16 mouse cellular contexts compared by ENCODE assay signal in genomic region chr4:108109728-108110127, GRCm38 (mm10).
"Had no signal": no experiment of that assay in that cellular context is flagged by ENCODE, and none has a peak within 500 bp of the region (broad histone marks: within the 10 kb centered on the region; RNA-seq: fewer than 3 reads in every experiment).

No protein-coding gene starts in this region.

- H3K9ac ChIP-seq: neural tube, embryonic 13.5 days; neural tube, embryonic 15.5 days; stomach, embryonic 15.5 days had no signal

- H3K4me2 ChIP-seq: neural tube, embryonic 13.5 days; neural tube, embryonic 15.5 days; stomach, embryonic 15.5 days had no signal

- H3K36me3 ChIP-seq: stomach, embryonic 15.5 days had no signal

- H3K4me1 ChIP-seq: neural tube, embryonic 13.5 days; neural tube, embryonic 15.5 days; stomach, embryonic 15.5 days had no signal

- H3K4me3 ChIP-seq: neural tube, embryonic 13.5 days; neural tube, embryonic 15.5 days; stomach, embryonic 15.5 days had no signal

- H3K9me3 ChIP-seq: neural tube, embryonic 13.5 days; neural tube, embryonic 15.5 days; stomach, embryonic 15.5 days had no signal

- H3K27ac ChIP-seq: neural tube, embryonic 13.5 days; neural tube, embryonic 15.5 days; stomach, embryonic 15.5 days; stomach, postnatal 0 days had no signal

- DNase-seq: retina, postnatal 1 day; right cerebral cortex, adult 18-20 months; right cerebral cortex, postnatal 14 days; right cerebral cortex, postnatal 25 days; right cerebral cortex, postnatal 4 days; spleen, adult 18-20 months; thymus, adult 18-20 months; thymus, adult 2 months; thymus, postnatal 14 days; thymus, postnatal 25 days; thymus, postnatal 36 days; thymus, postnatal 4 days had no signal

- H3K27me3 ChIP-seq: neural tube, embryonic 13.5 days; neural tube, embryonic 15.5 days; stomach, embryonic 15.5 days had no signal
